Mouse (Mus musculus) frontal cortex, adult 2 months (tissue): Measurements from ENCODE around the gene Pdxdc1. TPM values are rescaled to one million over a fixed set of nuclear protein-coding genes. Genes with fewer than 3 reads are reported as not detected.
A peak's percentile ranks its signal among the peaks of the same experiment; 100 is the strongest.
"Not testable (repeated sequence)": the region's sequence is repeated elsewhere in the genome, so short reads cannot be mapped to it uniquely, and the experiment has no call there.

Experiments
- DNase-seq, 2 experiments: peaks; one replicate each; pipeline ENCODE4 v3.0.0; 2022; ENCODE audit warnings: low spot score in 1 of 2; ENCODE audit errors: extremely low spot score in 1 of 2
- polyA plus RNA-seq: library from polyadenylated mRNA; depleted of rRNA; stranded (reverse); fragments of >200 nt; gene quantifications from 2 replicates; pipeline ENCODE4 v1.2.3, GENCODE M21; 2012; rRNA removed

Gene Pdxdc1
- polyA plus RNA-seq, 1 experiment: 71.9 TPM

- DNase-seq: no peak
Observed at GRCm38 (mm10) chr16:13819806-13820500, 83.0 kb downstream of the Pdxdc1 start.

- DNase-seq: no peak
Observed at GRCm38 (mm10) chr16:13819394-13819743, 83.6 kb downstream of the Pdxdc1 start.

GRCm38 (mm10) chr16:13818560-13819393 lies 84.2 kb downstream of the Pdxdc1 start, which contains the start of gene Ntan1:
Ntan1 (plus strand) TSS chr16:13818845.
- DNase-seq: peak; percentile 93 to 96

GRCm38 (mm10) chr16:13813200-13813599 lies 89.7 kb downstream of the Pdxdc1 start:
- no peak for DNase-seq

GRCm38 (mm10) chr16:13812152-13812551 lies 90.8 kb downstream of the Pdxdc1 start:
- DNase-seq: no peak

GRCm38 (mm10) chr16:13808410-13808809 lies 94.5 kb downstream of the Pdxdc1 start:
- DNase-seq: no peak

- DNase-seq: no peak
Observed at GRCm38 (mm10) chr16:13807616-13808015, 95.3 kb downstream of the Pdxdc1 start.

GRCm38 (mm10) chr16:13804666-13805065 lies 98.3 kb downstream of the Pdxdc1 start:
- DNase-seq: peak in 1 of 2 experiments; percentile 43

- DNase-seq: no peak
Observed at GRCm38 (mm10) chr16:13801231-13801630, 101.7 kb downstream of the Pdxdc1 start.

- DNase-seq: no peak
Observed at GRCm38 (mm10) chr16:13796746-13797175, 106.2 kb downstream of the Pdxdc1 start.

GRCm38 (mm10) chr16:13793441-13793840 lies 109.5 kb downstream of the Pdxdc1 start:
- not testable (repeated sequence) for DNase-seq

- DNase-seq: no peak
Observed at GRCm38 (mm10) chr16:13785932-13786331, 117.0 kb downstream of the Pdxdc1 start.

Other genes starting within 250 kb of the Pdxdc1 start
- 26.8 and 27.0 TPM in 2 replicates for gene Parn, start 235.0 kb downstream of the Pdxdc1 start, polyA plus RNA-seq
- 38.1 and 44.1 TPM in 2 replicates for gene Bfar, start 231.3 kb downstream of the Pdxdc1 start, polyA plus RNA-seq
- gene 3110001I22Rik, start 231.2 kb downstream of the Pdxdc1 start, polyA plus RNA-seq: 2.0 and 2.3 TPM in 2 replicates
- gene Pla2g10, start 172.1 kb downstream of the Pdxdc1 start, polyA plus RNA-seq: not detected in 2 replicates
- gene Rrn3, start 122.4 kb downstream of the Pdxdc1 start, polyA plus RNA-seq: 31.8 and 33.0 TPM in 2 replicates
- 97.1 and 115 TPM in 2 replicates for gene Ntan1, start 84.3 kb downstream of the Pdxdc1 start, polyA plus RNA-seq
- gene Mpv17l, start within 50 bp of the Pdxdc1 start, polyA plus RNA-seq: 45.7 TPM in 2 replicates
- 200 and 209 TPM in 2 replicates for gene 2900011O08Rik, start 83.5 kb upstream of the Pdxdc1 start, polyA plus RNA-seq
- 1.6 and 2.0 TPM in 2 replicates for gene Ifitm7, start 83.8 kb upstream of the Pdxdc1 start, polyA plus RNA-seq